9 mouse cellular contexts compared by ENCODE assay signal in genomic region chr6:52316413-52317184, GRCm38 (mm10). TPM values are rescaled to one million over a fixed set of nuclear protein-coding genes. Genes with fewer than 3 reads are reported as not detected.
DNase-seq lines count a peak whose midpoint lies in the region; ATAC-seq and TF ChIP-seq lines count a peak whose summit lies in the region.
"Had no signal": no experiment of that assay in that cellular context is flagged by ENCODE, and none has a peak within 500 bp of the region (broad histone marks: within the 10 kb centered on the region; RNA-seq: fewer than 3 reads in every experiment).

No protein-coding gene starts in this region.

- peak overlapping the region; percentile 54 for H3K4me2 ChIP-seq in kidney, postnatal 0 days (ENCODE audit: low read length)
- H3K4me2 ChIP-seq in embryonic facial prominence, embryonic 15.5 days (replicated peaks), result peak overlapping the region; percentile 64
- H3K4me2 ChIP-seq in intestine, embryonic 16.5 days (ENCODE audit: low read depth, low read length), result peak overlapping the region; percentile 62
- H3K4me2 ChIP-seq in neural tube, embryonic 12.5 days (replicated peaks), result peak overlapping the region; percentile 55

- no peak for DNase-seq in kidney, postnatal 0 days (ENCODE audit: low spot score)
- no peak for DNase-seq in kidney, adult 18-20 months
- DNase-seq in right cerebral cortex, adult 2 months (ENCODE audit: low spot score in 2 of 2), result no peak
- no peak for DNase-seq in adipocyte (ENCODE audit: low spot score)
- no peak for DNase-seq in spleen, postnatal 14 days (ENCODE audit: low spot score in 2 of 2)

- no peak for ATAC-seq in kidney, postnatal 0 days (replicated peaks; ENCODE audit: low FRiP score, low read depth)
- no peak for ATAC-seq in embryonic facial prominence, embryonic 15.5 days (ENCODE audit: insufficient number of reproducible peaks, low FRiP score, low TSS enrichment, low read depth)
- peak; percentile 55; the same call in 1 of the 2 replicates for ATAC-seq in intestine, embryonic 16.5 days
- no peak for ATAC-seq in neural tube, embryonic 12.5 days (ENCODE audit: low FRiP score, low read depth)

- peak overlapping the region; percentile 26 for H3K4me3 ChIP-seq in kidney, postnatal 0 days (replicated peaks; ENCODE audit: low read depth, low read length)
- peak overlapping the region; percentile 37 for H3K4me3 ChIP-seq in embryonic facial prominence, embryonic 15.5 days (replicated peaks)
- peak overlapping the region; percentile 45 for H3K4me3 ChIP-seq in intestine, embryonic 16.5 days (ENCODE audit: low read length)
- peak overlapping the region; percentile 27 for H3K4me3 ChIP-seq in neural tube, embryonic 12.5 days

- peaks cover 92% of the 10 kb centered on the region for H3K27me3 ChIP-seq in kidney, postnatal 0 days (ENCODE audit: insufficient read depth, low read length)
- peaks cover 97% of the 10 kb centered on the region for H3K27me3 ChIP-seq in embryonic facial prominence, embryonic 15.5 days
- H3K27me3 ChIP-seq in intestine, embryonic 16.5 days (replicated peaks; ENCODE audit: control insufficient read depth, insufficient read depth, low read length), result peaks cover 86% of the 10 kb centered on the region
- peaks cover 96% of the 10 kb centered on the region for H3K27me3 ChIP-seq in neural tube, embryonic 12.5 days (replicated peaks)

- 3% methylated on average over 80 of the region's 81 CpGs for WGBS in kidney, postnatal 0 days
- WGBS in embryonic facial prominence, embryonic 15.5 days, result 2% methylated on average over 62 of the region's 81 CpGs
- WGBS in intestine, embryonic 16.5 days, result 5% methylated on average over 81 of the region's 81 CpGs
- WGBS in neural tube, embryonic 12.5 days, result 2% methylated on average over 79 of the region's 81 CpGs

- no peak overlapping the region for H3K27ac ChIP-seq in kidney, postnatal 0 days
- no peak overlapping the region for H3K27ac ChIP-seq in embryonic facial prominence, embryonic 15.5 days (replicated peaks)
- no peak overlapping the region for H3K27ac ChIP-seq in intestine, embryonic 16.5 days (ENCODE audit: low read length)
- H3K27ac ChIP-seq in neural tube, embryonic 12.5 days, result no peak overlapping the region
- H3K27ac ChIP-seq: liver, embryonic 14.5 days had no signal

- no peak for TF ChIP-seq CTCF in kidney, postnatal 0 days (IDR thresholded peaks at IDR 0.05; ENCODE audit: low read depth)

- H3K9me3 ChIP-seq in kidney, postnatal 0 days (replicated peaks; ENCODE audit: low read length), result no peaks in the 10 kb centered on the region
- H3K9me3 ChIP-seq in embryonic facial prominence, embryonic 15.5 days (replicated peaks), result no peaks in the 10 kb centered on the region
- no peaks in the 10 kb centered on the region for H3K9me3 ChIP-seq in intestine, embryonic 16.5 days (ENCODE audit: control insufficient read depth, low read length)
- no peaks in the 10 kb centered on the region for H3K9me3 ChIP-seq in neural tube, embryonic 12.5 days

- no peaks in the 10 kb centered on the region for H3K36me3 ChIP-seq in kidney, postnatal 0 days (ENCODE audit: insufficient read depth, low read length)
- no peaks in the 10 kb centered on the region for H3K36me3 ChIP-seq in embryonic facial prominence, embryonic 15.5 days
- no peaks in the 10 kb centered on the region for H3K36me3 ChIP-seq in intestine, embryonic 16.5 days (ENCODE audit: control insufficient read depth, insufficient read depth, low read length)
- no peaks in the 10 kb centered on the region for H3K36me3 ChIP-seq in neural tube, embryonic 12.5 days

- no peak overlapping the region for H3K9ac ChIP-seq in kidney, postnatal 0 days (ENCODE audit: low read depth, low read length)
- no peak overlapping the region for H3K9ac ChIP-seq in embryonic facial prominence, embryonic 15.5 days
- no peak overlapping the region; the same call in 1 of the 2 replicates for H3K9ac ChIP-seq in intestine, embryonic 16.5 days (ENCODE audit: low read depth, low read length)
- peak overlapping the region; percentile 14 for H3K9ac ChIP-seq in neural tube, embryonic 12.5 days
- H3K9ac ChIP-seq: liver, embryonic 14.5 days had no signal

- peaks cover 11% of the 10 kb centered on the region for H3K4me1 ChIP-seq in kidney, postnatal 0 days (replicated peaks; ENCODE audit: insufficient read depth, low read length)
- peaks cover 28% of the 10 kb centered on the region for H3K4me1 ChIP-seq in embryonic facial prominence, embryonic 15.5 days
- peaks cover 12% of the 10 kb centered on the region for H3K4me1 ChIP-seq in intestine, embryonic 16.5 days (ENCODE audit: control insufficient read depth, insufficient read depth, low read length)
- H3K4me1 ChIP-seq in neural tube, embryonic 12.5 days, result peaks cover 21% of the 10 kb centered on the region

RNA-seq across cellular contexts. Expression of gene Evx1, which starts 3.3 kb away (rescaled TPM):
- polyA plus RNA-seq in kidney, postnatal 0 days (2015; fragmentation: Nextera tagmentation; extraction: Ambion mirVana), result not detected in 2 replicates
- polyA plus RNA-seq in embryonic facial prominence, embryonic 15.5 days (2015; fragmentation: Nextera tagmentation; extraction: Ambion mirVana), result not detected in 2 replicates
- polyA plus RNA-seq in intestine, embryonic 16.5 days (2015; fragmentation: Nextera tagmentation; extraction: Ambion mirVana), result not detected in 2 replicates
- 4.1 and 4.5 TPM in 2 replicates for polyA plus RNA-seq in neural tube, embryonic 12.5 days (2016; fragmentation: Nextera tagmentation; extraction: Ambion mirVana)
- polyA plus RNA-seq: liver, embryonic 14.5 days had no signal

RNA-seq across cellular contexts. Expression of gene Hoxa13, which starts 55.9 kb away (rescaled TPM):
- not detected in 2 replicates for polyA plus RNA-seq in kidney, postnatal 0 days (2015; fragmentation: Nextera tagmentation; extraction: Ambion mirVana)
- 0.08 TPM in 1 of 2 replicates, not detected in the other for polyA plus RNA-seq in embryonic facial prominence, embryonic 15.5 days (2015; fragmentation: Nextera tagmentation; extraction: Ambion mirVana)
- polyA plus RNA-seq in intestine, embryonic 16.5 days (2015; fragmentation: Nextera tagmentation; extraction: Ambion mirVana), result 0.24 and 0.45 TPM in 2 replicates
- 0.10 and 1.3 TPM in 2 replicates for polyA plus RNA-seq in neural tube, embryonic 12.5 days (2016; fragmentation: Nextera tagmentation; extraction: Ambion mirVana)
